Comparison of ENCODE assay signal across 13 mouse cellular contexts in the genomic region with DNA sequence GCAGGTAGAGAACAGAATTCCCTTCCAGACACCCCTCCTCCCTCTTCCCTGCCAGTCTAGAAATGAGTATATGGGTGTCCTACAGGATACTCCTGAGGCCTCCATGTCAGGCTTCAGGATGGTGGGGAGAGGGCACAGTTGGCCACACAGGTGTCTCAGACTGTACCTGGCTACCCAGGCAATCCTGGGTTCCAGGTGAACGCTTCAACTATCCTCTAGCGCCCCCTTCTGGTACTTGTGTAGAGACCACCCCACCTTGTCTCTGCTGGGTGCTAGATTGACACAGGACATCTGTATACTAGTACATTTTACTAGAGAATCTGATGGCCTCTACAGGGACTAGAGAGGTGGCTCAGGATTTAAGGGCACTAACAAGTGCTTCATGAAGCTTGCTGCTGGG. TPM values are rescaled to one million over a fixed set of nuclear protein-coding genes. Genes with fewer than 3 reads are reported as not detected.
DNase-seq lines count a peak whose midpoint lies in the region; ATAC-seq and TF ChIP-seq lines count a peak whose summit lies in the region.
"Had no signal": no experiment of that assay in that cellular context is flagged by ENCODE, and none has a peak within 500 bp of the region (broad histone marks: within the 10 kb centered on the region; RNA-seq: fewer than 3 reads in every experiment).

No protein-coding gene starts in this region.

- H3K9ac ChIP-seq in lung, postnatal 0 days (replicated peaks; ENCODE audit: low read depth), result no peak overlapping the region
- no peak overlapping the region for H3K9ac ChIP-seq in MEL (ENCODE audit: control insufficient read depth, low read depth, low read length, poor library complexity, severe bottlenecking)

- ATAC-seq in lung, postnatal 0 days, result no peak
- no peak for ATAC-seq in frontal cortex, adult (ENCODE audit: low TSS enrichment)

- no peak for DNase-seq in gastrocnemius, adult 2 months
- DNase-seq in gastrocnemius, adult 18-20 months (ENCODE audit: low spot score), result no peak
- no peak for DNase-seq in lung, postnatal 0 days (ENCODE audit: low spot score)
- DNase-seq in lung, postnatal 25 days (ENCODE audit: low spot score), result no peak
- DNase-seq in MEL (ENCODE audit: low read depth, low spot score), result no peak
- peak; percentile 70 for DNase-seq in induced T-regulatory cell, adult 2 months (ENCODE audit: low read depth)
- no peak for DNase-seq in adrenal gland, postnatal 25 days
- DNase-seq: cerebellum, postnatal 10 days; heart, postnatal 14 days; kidney, adult 18-20 months; right cerebral cortex, adult 18-20 months had no signal

- H3K36me3 ChIP-seq in lung, postnatal 0 days (ENCODE audit: insufficient read depth, low read length), result no peaks in the 10 kb centered on the region
- H3K36me3 ChIP-seq in MEL (ENCODE audit: control insufficient read depth in 1 of 2, insufficient read depth in 2 of 2, low read length in 2 of 2), result no peaks in the 10 kb centered on the region

- peak; percentile 5; the same call in 1 of the 2 replicates for TF ChIP-seq RAD21 in MEL (IDR thresholded peaks at IDR 0.05; ENCODE audit: low read depth, low read length)

- no peak overlapping the region for H3K27ac ChIP-seq in gastrocnemius, adult 2 months
- no peak overlapping the region for H3K27ac ChIP-seq in lung, postnatal 0 days (ENCODE audit: low read length)
- H3K27ac ChIP-seq in MEL (ENCODE audit: control insufficient read depth, low read depth, low read length), result no peak overlapping the region

- H3K4me3 ChIP-seq in gastrocnemius, adult 2 months, result no peak overlapping the region
- H3K4me3 ChIP-seq in lung, postnatal 0 days (ENCODE audit: low read depth, low read length), result no peak overlapping the region
- H3K4me3 ChIP-seq in MEL (ENCODE audit: control insufficient read depth in 1 of 2, insufficient read depth in 1 of 2, low read depth in 2 of 2, low read length in 2 of 2), result no peak overlapping the region

- TF ChIP-seq POLR2A in MEL (IDR thresholded peaks at IDR 0.05; ENCODE audit: control insufficient read depth in 1 of 2, insufficient read depth in 1 of 2, low read depth in 1 of 2, low read length in 2 of 2, poor library complexity in 1 of 2), result no peak

- WGBS in lung, postnatal 0 days, result 3% methylated on average over 2 of the region's 2 CpGs

- H3K4me1 ChIP-seq in lung, postnatal 0 days (ENCODE audit: insufficient read depth, low read depth, low read length), result no peaks in the 10 kb centered on the region
- H3K4me1 ChIP-seq in MEL (ENCODE audit: control insufficient read depth in 1 of 2, insufficient read depth in 2 of 2, low read length in 2 of 2), result no peaks in the 10 kb centered on the region

- no peak for TF ChIP-seq EP300 in lung, postnatal 0 days (IDR thresholded peaks at IDR 0.05)
- TF ChIP-seq EP300 in MEL (IDR thresholded peaks at IDR 0.05; ENCODE audit: low read depth in 1 of 2, low read length in 2 of 2), result no peak

- peak; percentile 40; the same call in 1 of the 2 replicates for TF ChIP-seq CTCF in gastrocnemius, adult 2 months (IDR thresholded peaks at IDR 0.05)
- TF ChIP-seq CTCF in lung, postnatal 0 days (IDR thresholded peaks at IDR 0.05), result peak; percentile 35
- peak; percentile 23 to 41 (median 32); a peak in 4 of 6 replicates for TF ChIP-seq CTCF in MEL (IDR thresholded peaks at IDR 0.05 in 2 of 3, conservative IDR thresholded peaks at IDR 0.05 in 1 of 3; ENCODE audit: control insufficient read depth in 1 of 3, insufficient read depth in 1 of 3, low read depth in 2 of 3, low read length in 3 of 3, poor library complexity in 1 of 3, severe bottlenecking in 1 of 3)

- H3K9me3 ChIP-seq in lung, postnatal 0 days (ENCODE audit: low read length), result no peaks in the 10 kb centered on the region
- no peaks in the 10 kb centered on the region for H3K9me3 ChIP-seq in MEL (replicated peaks; ENCODE audit: insufficient read depth, low read length)

- H3K4me2 ChIP-seq in lung, postnatal 0 days (replicated peaks; ENCODE audit: low read depth, low read length), result no peak overlapping the region

- no peaks in the 10 kb centered on the region for H3K27me3 ChIP-seq in lung, postnatal 0 days (replicated peaks; ENCODE audit: insufficient read depth, low read length)
- no peaks in the 10 kb centered on the region for H3K27me3 ChIP-seq in MEL (ENCODE audit: control insufficient read depth in 1 of 2, insufficient read depth in 2 of 2, low read length in 2 of 2)

- intact Hi-C loops in gastrocnemius, adult 2 months (cut with DNase I), result no loop called here

- no peaks in the 10 kb centered on the region for H3K79me2 ChIP-seq in MEL (ENCODE audit: control insufficient read depth, insufficient read depth, low read length, poor library complexity)

TF ChIP-seq in MEL, 35 proteins besides CTCF, POLR2A, EP300 and RAD21:
- no peak for TF ChIP-seq USF1 (IDR thresholded peaks at IDR 0.05; ENCODE audit: low read depth, low read length)
- TF ChIP-seq POLR2AphosphoS5 (IDR thresholded peaks at IDR 0.05; ENCODE audit: borderline replicate concordance, low read depth, low read length), result no peak
- TF ChIP-seq SMC3 (IDR thresholded peaks at IDR 0.05; ENCODE audit: low read depth, low read length), result no peak
- no peak for TF ChIP-seq CHD1 (IDR thresholded peaks at IDR 0.05; ENCODE audit: low read depth, low read length)
- no peak for TF ChIP-seq SIN3A (IDR thresholded peaks at IDR 0.05; ENCODE audit: low read length)
- no peak for TF ChIP-seq MAZ (IDR thresholded peaks at IDR 0.05; ENCODE audit: low read depth, low read length)
- no peak for TF ChIP-seq GATA1 (IDR thresholded peaks at IDR 0.05; ENCODE audit: low read depth, low read length)
- no peak for TF ChIP-seq BHLHE40 (IDR thresholded peaks at IDR 0.05; ENCODE audit: borderline replicate concordance, low read depth, low read length)
- TF ChIP-seq HCFC1 (IDR thresholded peaks at IDR 0.05; ENCODE audit: low read depth, low read length), result no peak

RNA-seq across cellular contexts. Expression of gene Gm17455, which starts 43.6 kb away (rescaled TPM):
- under 1 TPM in 1 of 2 experiments, not detected in 1; 0.31 TPM for total RNA-seq in gastrocnemius, adult 2 months (2021)
- total RNA-seq in gastrocnemius, adult 18-20 months (2021), result not detected
- 2.3 and 3.2 TPM in 2 replicates for polyA plus RNA-seq in lung, postnatal 0 days (2015; fragmentation: Nextera tagmentation; extraction: Ambion mirVana)
- not detected in 2 replicates for total RNA-seq in MEL (2012; rRNA removed)
- not detected for polyA plus RNA-seq in MEL (2012; ENCODE audit: insufficient read depth in 1 of 2, insufficient read length in 2 of 2, low read depth in 1 of 2, low replicate concordance in 2 of 2, missing spikeins in 1 of 2)
- not detected in 2 replicates for total RNA-seq in adrenal gland, postnatal 25 days (2021)
- total RNA-seq: granulocyte monocyte progenitor cell, adult 5-6 weeks; heart, postnatal 14 days had no signal
